Mouse (Mus musculus) limb, embryonic 13.5 days (tissue): ENCODE data around the gene Dynll2. TPM values are rescaled to one million over a fixed set of nuclear protein-coding genes. Genes with fewer than 3 reads are reported as not detected.

Experiments used
- ATAC-seq: fragments of 200-750 bp; cut with Nextera tagmentation; 2 replicates; pipeline ENCODE4 v1.8.0; 2017; ENCODE audit warnings: low read depth, moderate number of reproducible peaks, moderate TSS enrichment; ENCODE audit not compliant: low FRiP score
- H3K27ac ChIP-seq: fragments of 300-500 bp; sonication (generic); 2 replicates; pipeline ENCODE4 v1.5.1; 2015; ENCODE audit warnings: inconsistent platforms, mild to moderate bottlenecking, moderate library complexity
- H3K27me3 ChIP-seq: fragments of 300-500 bp; sonication (generic); 2 replicates; pipeline ENCODE4 v1.6.1; 2015; ENCODE audit warnings: mild to moderate bottlenecking, inconsistent platforms
- H3K36me3 ChIP-seq: fragments of 300-500 bp; sonication (generic); 2 replicates; pipeline ENCODE4 v1.6.1; 2015; ENCODE audit warnings: inconsistent platforms, mild to moderate bottlenecking, moderate library complexity
- H3K4me1 ChIP-seq: fragments of 300-500 bp; sonication (generic); 2 replicates; pipeline ENCODE4 v1.6.1; 2015; ENCODE audit warnings: inconsistent platforms
- H3K4me2 ChIP-seq: fragments of 300-500 bp; sonication (generic); replicated peaks from 2 replicates; pipeline ENCODE4 v1.6.1; 2015; ENCODE audit warnings: inconsistent platforms, mild to moderate bottlenecking, moderate library complexity
- H3K4me3 ChIP-seq: fragments of 300-500 bp; sonication (generic); 2 replicates; pipeline ENCODE4 v1.5.1; 2015; ENCODE audit warnings: moderate library complexity, mild to moderate bottlenecking, inconsistent platforms
- H3K9ac ChIP-seq: fragments of 300-500 bp; sonication (generic); 2 replicates; pipeline ENCODE4 v1.6.1; 2015; ENCODE audit warnings: mild to moderate bottlenecking, inconsistent platforms
- H3K9me3 ChIP-seq: fragments of 300-500 bp; sonication (generic); 2 replicates; pipeline ENCODE4 v1.6.1; 2016; ENCODE audit warnings: inconsistent platforms
- WGBS: fragments of 180-500 bp; shearing (Covaris S2); methylation state at CpG from one replicate; pipeline ENCODE4 v1.1.7; 2015; 5-methylcytosine and 5-hydroxymethylcytosine counted together
- polyA plus RNA-seq: library from polyadenylated mRNA; unstranded; fragments of >200 nt; fragmentation: Nextera tagmentation; extraction: Ambion mirVana; gene quantifications from 2 replicates; pipeline ENCODE4 v1.2.1, GENCODE M21; 2015

Gene Dynll2
- polyA plus RNA-seq, result 16.7 and 18.9 TPM in 2 replicates

- ATAC-seq, result peak; percentile 95
- under 1% methylated on average over 92 of the region's 107 CpGs for WGBS
These were observed at the start of gene Dynll2 for GRCm38 (mm10) chr11:87986831-87987793. Gene Dynll2, minus strand, starts transcription at chr11:87987533.

GRCm38 (mm10) chr11:88036761-88037251 is 49.5 kb upstream of the Dynll2 start:
- ATAC-seq, result no peak
- Histone ChIP-seq H3K4me3 (no peak overlapping the region), H3K27ac (no peak overlapping the region), H3K9ac (no peak overlapping the region), H3K9me3 (no peaks in the 10 kb centered on the region), H3K27me3 (no peaks in the 10 kb centered on the region), H3K4me2 (no peak overlapping the region), H3K36me3 (no peaks in the 10 kb centered on the region), H3K4me1 (no peaks in the 10 kb centered on the region)
- WGBS, result 77% methylated on average over 10 of the region's 10 CpGs

More at GRCm38 (mm10) chr11:87986831-87987793, at the start of gene Dynll2:
- Histone ChIP-seq H3K27ac (peak within 1 kb of the TSS; percentile 93), H3K9ac (peak within 1 kb of the TSS; percentile 99), H3K27me3 (no peaks in the 10 kb centered on the region), H3K9me3 (no peaks in the 10 kb centered on the region), H3K4me2 (peak within 1 kb of the TSS; percentile 95), H3K36me3 (peaks cover 21% of the 10 kb centered on the region), H3K4me3 (peak within 1 kb of the TSS; percentile 95), H3K4me1 (peaks cover 28% of the 10 kb centered on the region)

- Histone ChIP-seq H3K27me3 (no peaks in the 10 kb centered on the region), H3K4me3 (no peak overlapping the region), H3K27ac (no peak overlapping the region), H3K36me3 (no peaks in the 10 kb centered on the region), H3K9ac (no peak overlapping the region), H3K9me3 (no peaks in the 10 kb centered on the region), H3K4me2 (no peak overlapping the region), H3K4me1 (no peaks in the 10 kb centered on the region)
- no peak for ATAC-seq
- WGBS, result 53% methylated on average over 7 of the region's 7 CpGs
These were observed 48.6 kb upstream of the Dynll2 start for GRCm38 (mm10) chr11:88035970-88036369.

- no peaks in the 10 kb centered on the region for H3K36me3 ChIP-seq
- no peak overlapping the region for H3K4me2 ChIP-seq
- no peak for ATAC-seq
- peaks cover 5% of the 10 kb centered on the region; the same call in 1 of the 2 replicates for H3K4me1 ChIP-seq
- H3K4me3 ChIP-seq, result no peak overlapping the region
- no peak overlapping the region for H3K9ac ChIP-seq
- H3K27ac ChIP-seq, result no peak overlapping the region
- no peaks in the 10 kb centered on the region for H3K9me3 ChIP-seq
- WGBS, result 73% methylated on average over 5 of the region's 5 CpGs
- H3K27me3 ChIP-seq, result no peaks in the 10 kb centered on the region
These were observed 44.4 kb upstream of the Dynll2 start for GRCm38 (mm10) chr11:88031753-88032152.

- H3K9ac ChIP-seq, result no peak overlapping the region
- no peaks in the 10 kb centered on the region for H3K9me3 ChIP-seq
- H3K4me2 ChIP-seq, result no peak overlapping the region
- H3K36me3 ChIP-seq, result no peaks in the 10 kb centered on the region
- H3K27ac ChIP-seq, result no peak overlapping the region
- H3K27me3 ChIP-seq, result no peaks in the 10 kb centered on the region
- H3K4me1 ChIP-seq, result peaks cover 5% of the 10 kb centered on the region; the same call in 1 of the 2 replicates
- no peak overlapping the region for H3K4me3 ChIP-seq
- WGBS, result 90% methylated on average over 2 of the region's 2 CpGs
- no peak for ATAC-seq
These were observed 43.5 kb upstream of the Dynll2 start for GRCm38 (mm10) chr11:88030836-88031235.

GRCm38 (mm10) chr11:88030219-88030618 is 42.9 kb upstream of the Dynll2 start:
- Histone ChIP-seq H3K4me1 (peaks cover 5% of the 10 kb centered on the region; the same call in 1 of the 2 replicates), H3K4me2 (no peak overlapping the region), H3K9ac (no peak overlapping the region), H3K4me3 (no peak overlapping the region), H3K27ac (no peak overlapping the region), H3K36me3 (no peaks in the 10 kb centered on the region), H3K27me3 (no peaks in the 10 kb centered on the region), H3K9me3 (no peaks in the 10 kb centered on the region)
- no peak for ATAC-seq
- WGBS, result 83% methylated on average over 7 of the region's 7 CpGs

- no peak for ATAC-seq
- no peak overlapping the region for H3K27ac ChIP-seq
- H3K4me1 ChIP-seq, result peaks cover 5% of the 10 kb centered on the region; the same call in 1 of the 2 replicates
- no peaks in the 10 kb centered on the region for H3K9me3 ChIP-seq
- WGBS, result 22% methylated on average over 16 of the region's 16 CpGs
- no peak overlapping the region for H3K4me3 ChIP-seq
- no peak overlapping the region for H3K9ac ChIP-seq
- no peaks in the 10 kb centered on the region for H3K36me3 ChIP-seq
- no peak overlapping the region for H3K4me2 ChIP-seq
- H3K27me3 ChIP-seq, result no peaks in the 10 kb centered on the region
These were observed 40.9 kb upstream of the Dynll2 start for GRCm38 (mm10) chr11:88028193-88028684.

GRCm38 (mm10) chr11:88027391-88028035 is 40.2 kb upstream of the Dynll2 start:
- whole genome bisulfite sequencing, result 77% methylated on average over 9 of the region's 9 CpGs

GRCm38 (mm10) chr11:88023933-88024332 is 36.6 kb upstream of the Dynll2 start:
- no peaks in the 10 kb centered on the region for H3K9me3 ChIP-seq
- no peaks in the 10 kb centered on the region for H3K27me3 ChIP-seq
- H3K36me3 ChIP-seq, result no peaks in the 10 kb centered on the region
- H3K4me3 ChIP-seq, result no peak overlapping the region
- WGBS, result 77% methylated on average over 2 of the region's 2 CpGs
- no peak overlapping the region for H3K27ac ChIP-seq
- H3K4me2 ChIP-seq, result no peak overlapping the region
- H3K4me1 ChIP-seq, result peaks cover 5% of the 10 kb centered on the region; the same call in 1 of the 2 replicates
- no peak for ATAC-seq
- H3K9ac ChIP-seq, result no peak overlapping the region

More at GRCm38 (mm10) chr11:88027391-88028035, 40.2 kb upstream of the Dynll2 start:
- Histone ChIP-seq H3K9me3 (no peaks in the 10 kb centered on the region), H3K4me3 (no peak overlapping the region), H3K27ac (no peak overlapping the region), H3K4me2 (no peak overlapping the region), H3K27me3 (no peaks in the 10 kb centered on the region), H3K4me1 (peaks cover 5% of the 10 kb centered on the region; the same call in 1 of the 2 replicates), H3K9ac (no peak overlapping the region), H3K36me3 (no peaks in the 10 kb centered on the region)
- no peak for ATAC-seq

GRCm38 (mm10) chr11:88015795-88016194 is 28.5 kb upstream of the Dynll2 start:
- no peak overlapping the region for H3K4me3 ChIP-seq
- 0 out of 2 replicates have a peak, but pooled peaks cover 3% of the 10 kb centered on the region for H3K27me3 ChIP-seq
- no peaks in the 10 kb centered on the region for H3K36me3 ChIP-seq
- no peaks in the 10 kb centered on the region for H3K9me3 ChIP-seq
- 77% methylated on average over 6 of the region's 6 CpGs for WGBS
- ATAC-seq, result no peak
- H3K4me2 ChIP-seq, result no peak overlapping the region
- H3K4me1 ChIP-seq, result peaks cover 7% of the 10 kb centered on the region; the same call in 1 of the 2 replicates
- no peak overlapping the region for H3K27ac ChIP-seq
- no peak overlapping the region for H3K9ac ChIP-seq

- Histone ChIP-seq H3K27me3 (0 out of 2 replicates have a peak, but pooled peaks cover 3% of the 10 kb centered on the region), H3K9ac (no peak overlapping the region), H3K27ac (no peak overlapping the region), H3K4me2 (no peak overlapping the region), H3K9me3 (no peaks in the 10 kb centered on the region), H3K4me1 (peaks cover 8% of the 10 kb centered on the region), H3K4me3 (no peak overlapping the region), H3K36me3 (no peaks in the 10 kb centered on the region)
- no peak for ATAC-seq
- 88% methylated on average over 11 of the region's 11 CpGs for WGBS
These were observed 27.8 kb upstream of the Dynll2 start for GRCm38 (mm10) chr11:88015161-88015560.

GRCm38 (mm10) chr11:88013632-88014031 is 26.3 kb upstream of the Dynll2 start:
- no peak for ATAC-seq
- H3K4me2 ChIP-seq, result no peak overlapping the region
- no peak overlapping the region for H3K27ac ChIP-seq
- H3K36me3 ChIP-seq, result no peaks in the 10 kb centered on the region
- WGBS, result 87% methylated on average over 10 of the region's 10 CpGs
- H3K9me3 ChIP-seq, result no peaks in the 10 kb centered on the region
- peaks cover 8% of the 10 kb centered on the region; the same call in 1 of the 2 replicates for H3K27me3 ChIP-seq
- H3K4me1 ChIP-seq, result peaks cover 16% of the 10 kb centered on the region
- H3K9ac ChIP-seq, result no peak overlapping the region
- H3K4me3 ChIP-seq, result no peak overlapping the region
